Mouse (Mus musculus): ENCODE measurements around the gene Vmn1r181.
"Not testable (repeated sequence)": the region's sequence is repeated elsewhere in the genome, so short reads cannot be mapped to it uniquely, and the experiment has no call there.

Gene Vmn1r181

GRCm38 (mm10) chr7:23974315-23974714 lies at the start of gene Vmn1r181:
Gene Vmn1r181 (plus strand): TSS chr7:23974615.
- DNase-seq (ENCODE audit: low spot score): not testable (repeated sequence)

GRCm38 (mm10) chr7:23926678-23927077 lies 47.7 kb upstream of the Vmn1r181 start, which contains the start of gene Vmn1r179:
Gene Vmn1r179 (plus strand): TSS chr7:23926978.
- DNase-seq (ENCODE audit: low spot score): no peak

- no peak for DNase-seq (ENCODE audit: low spot score)
These were observed 24.1 kb upstream of the Vmn1r181 start, which contains the start of gene Vmn1r180 for GRCm38 (mm10) chr7:23950332-23950731. Gene Vmn1r180 (plus strand): TSS chr7:23950632.

GRCm38 (mm10) chr7:23968044-23968443 lies 6.4 kb upstream of the Vmn1r181 start:
- DNase-seq (ENCODE audit: low spot score): not testable (repeated sequence)

- no peak for DNase-seq (ENCODE audit: low spot score)
These were observed 27.0 kb downstream of the Vmn1r181 start, which contains the start of gene V1rd19 for GRCm38 (mm10) chr7:24001391-24001790. Gene V1rd19 (plus strand): TSS chr7:24001691.

Data from embryo, embryonic 10 days (tissue).